Mouse (Mus musculus) intestine, embryonic 15.5 days (tissue): ENCODE results near the gene Slc24a3. TPM values are rescaled to one million over a fixed set of nuclear protein-coding genes. Genes with fewer than 3 reads are reported as not detected.

Experiments
- ATAC-seq: fragments of 200-750 bp; cut with Nextera tagmentation; 2 replicates; pipeline ENCODE4 v1.8.0; 2017; ENCODE audit warnings: moderate TSS enrichment, moderate library complexity
- H3K27ac ChIP-seq: fragments of 300-500 bp; sonication (generic); 2 replicates; pipeline ENCODE4 v1.5.1; 2015; ENCODE audit warnings: mild to moderate bottlenecking, inconsistent platforms
- H3K27me3 ChIP-seq: fragments of 300-500 bp; sonication (generic); replicated peaks from 2 replicates; pipeline ENCODE4 v1.6.1; 2015; ENCODE audit warnings: inconsistent platforms
- H3K36me3 ChIP-seq: fragments of 300-500 bp; sonication (generic); 2 replicates; pipeline ENCODE4 v1.6.1; 2015; ENCODE audit warnings: inconsistent platforms
- H3K4me1 ChIP-seq: fragments of 300-500 bp; sonication (generic); replicated peaks from 2 replicates; pipeline ENCODE4 v1.6.1; 2015; ENCODE audit warnings: inconsistent platforms
- H3K4me2 ChIP-seq: fragments of 300-500 bp; sonication (generic); replicated peaks from 2 replicates; pipeline ENCODE4 v1.6.1; 2015; ENCODE audit warnings: mild to moderate bottlenecking, inconsistent platforms
- H3K4me3 ChIP-seq: fragments of 300-500 bp; sonication (generic); replicated peaks from 2 replicates; pipeline ENCODE4 v1.5.1; 2015; ENCODE audit warnings: inconsistent platforms
- H3K9ac ChIP-seq: fragments of 300-500 bp; sonication (generic); 2 replicates; pipeline ENCODE4 v1.6.1; 2015; ENCODE audit warnings: inconsistent platforms
- H3K9me3 ChIP-seq: fragments of 300-500 bp; sonication (generic); 2 replicates; pipeline ENCODE4 v1.6.1; 2016; ENCODE audit warnings: inconsistent platforms
- WGBS: fragments of 180-500 bp; shearing (Covaris S2); methylation state at CpG from one replicate; pipeline ENCODE4 v1.1.7; 2015; 5-methylcytosine and 5-hydroxymethylcytosine counted together
- polyA plus RNA-seq: library from polyadenylated mRNA; unstranded; fragments of >200 nt; fragmentation: Nextera tagmentation; extraction: Ambion mirVana; gene quantifications from 2 replicates; pipeline ENCODE4 v1.2.1, GENCODE M21; 2015

Gene Slc24a3
- polyA plus RNA-seq, 1 experiment from 2014 or later: 6.9 TPM

DNA sequence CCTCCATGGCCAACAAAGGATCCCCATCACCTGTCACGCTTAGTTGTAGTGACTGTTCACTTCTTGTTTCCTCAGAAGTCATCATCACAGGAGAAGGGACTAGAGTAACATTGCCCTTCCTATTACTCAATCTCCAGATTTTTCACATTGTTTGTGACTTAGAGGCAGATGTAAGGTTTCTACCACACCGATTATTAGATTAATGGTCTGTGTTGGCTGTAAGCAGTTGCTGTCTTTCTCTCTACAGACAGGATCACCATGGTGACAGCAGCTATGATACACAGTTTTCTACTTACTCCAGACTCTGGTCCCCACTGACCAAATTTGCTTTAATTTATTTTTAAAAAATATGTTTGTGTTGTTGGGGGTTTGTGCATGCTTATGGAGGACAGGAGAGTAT is 90.3 kb downstream of the Slc24a3 start:
- Histone ChIP-seq H3K9me3 (no peaks in the 10 kb centered on the region), H3K4me3 (no peak overlapping the region), H3K27me3 (no peaks in the 10 kb centered on the region), H3K4me1 (0 out of 2 replicates have a peak, but pooled peaks cover 6% of the 10 kb centered on the region), H3K9ac (no peak overlapping the region), H3K27ac (no peak overlapping the region), H3K36me3 (no peaks in the 10 kb centered on the region), H3K4me2 (no peak overlapping the region)
- 77% methylated on average over 2 of the region's 2 CpGs for WGBS
- no peak for ATAC-seq

DNA sequence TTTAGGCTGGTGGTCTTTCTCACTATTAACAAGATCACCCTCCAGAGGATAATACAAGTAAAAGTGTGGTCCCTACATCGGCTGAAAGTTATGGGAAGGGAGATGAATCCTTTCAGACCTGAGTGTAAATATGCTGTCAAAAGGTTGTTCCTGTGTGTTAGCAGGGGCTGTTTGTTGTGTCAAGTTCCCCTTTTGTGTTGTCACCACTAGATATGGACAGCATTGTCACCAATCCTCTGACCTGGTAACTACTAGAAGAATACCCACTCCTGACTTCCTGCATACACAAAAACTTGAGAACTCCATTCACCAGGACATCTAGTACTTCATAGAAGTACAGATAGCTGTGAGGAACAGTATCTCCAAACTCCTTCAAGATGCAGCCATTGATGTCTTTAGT is 93.0 kb downstream of the Slc24a3 start:
- H3K36me3 ChIP-seq: no peaks in the 10 kb centered on the region
- no peak overlapping the region for H3K4me3 ChIP-seq
- no peak for ATAC-seq
- H3K4me1 ChIP-seq: 0 out of 2 replicates have a peak, but pooled peaks cover 6% of the 10 kb centered on the region
- WGBS: 79% methylated on average over 1 of the region's 1 CpGs
- H3K27ac ChIP-seq: no peak overlapping the region
- H3K9ac ChIP-seq: no peak overlapping the region
- no peaks in the 10 kb centered on the region for H3K9me3 ChIP-seq
- H3K27me3 ChIP-seq: no peaks in the 10 kb centered on the region
- no peak overlapping the region for H3K4me2 ChIP-seq

- Histone ChIP-seq H3K4me1 (no peaks in the 10 kb centered on the region), H3K27me3 (no peaks in the 10 kb centered on the region), H3K9ac (no peak overlapping the region), H3K9me3 (no peaks in the 10 kb centered on the region), H3K4me2 (no peak overlapping the region), H3K4me3 (no peak overlapping the region), H3K36me3 (no peaks in the 10 kb centered on the region), H3K27ac (no peak overlapping the region)
- no peak for ATAC-seq
- 81% methylated on average over 1 of the region's 1 CpGs for WGBS
Observed at GRCm38 (mm10) chr2:145262153-145262552, 94.6 kb downstream of the Slc24a3 start.

GRCm38 (mm10) chr2:145266723-145267122 is 99.2 kb downstream of the Slc24a3 start:
- no peak overlapping the region for H3K4me2 ChIP-seq
- H3K36me3 ChIP-seq: no peaks in the 10 kb centered on the region
- no peaks in the 10 kb centered on the region for H3K9me3 ChIP-seq
- no peaks in the 10 kb centered on the region for H3K4me1 ChIP-seq
- 53% methylated on average over 1 of the region's 1 CpGs for whole genome bisulfite sequencing
- H3K27ac ChIP-seq: no peak overlapping the region
- H3K4me3 ChIP-seq: no peak overlapping the region
- no peak overlapping the region for H3K9ac ChIP-seq
- no peaks in the 10 kb centered on the region for H3K27me3 ChIP-seq
- ATAC-seq: no peak

- ATAC-seq: no peak
- H3K4me1 ChIP-seq: no peaks in the 10 kb centered on the region
- no peaks in the 10 kb centered on the region for H3K9me3 ChIP-seq
- no peak overlapping the region for H3K4me3 ChIP-seq
- no peaks in the 10 kb centered on the region for H3K36me3 ChIP-seq
- H3K9ac ChIP-seq: no peak overlapping the region
- no peaks in the 10 kb centered on the region for H3K27me3 ChIP-seq
- H3K27ac ChIP-seq: no peak overlapping the region
- H3K4me2 ChIP-seq: no peak overlapping the region
Observed at GRCm38 (mm10) chr2:145268971-145269370, 101.4 kb downstream of the Slc24a3 start.

DNA sequence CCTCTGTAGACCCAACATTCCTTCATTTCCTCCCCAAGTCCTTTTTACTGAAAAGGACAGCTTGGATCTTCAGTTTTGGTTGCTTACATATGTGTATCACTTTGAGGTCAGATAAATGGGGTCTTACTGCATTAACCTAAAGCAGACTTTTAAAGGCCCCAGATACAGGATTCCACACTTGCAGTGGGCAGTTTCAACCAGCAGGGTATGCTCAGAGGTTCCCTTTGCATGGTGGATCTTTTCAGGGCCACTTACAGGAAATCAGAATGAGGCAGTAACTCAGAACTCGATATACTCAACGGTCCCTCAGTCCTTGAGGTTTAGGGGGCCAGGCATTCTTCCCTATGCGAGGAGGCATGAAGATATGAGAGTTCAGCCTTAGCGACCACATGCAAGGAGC is 101.9 kb downstream of the Slc24a3 start:
- WGBS: 81% methylated on average over 4 of the region's 4 CpGs
- no peak for ATAC-seq

DNA sequence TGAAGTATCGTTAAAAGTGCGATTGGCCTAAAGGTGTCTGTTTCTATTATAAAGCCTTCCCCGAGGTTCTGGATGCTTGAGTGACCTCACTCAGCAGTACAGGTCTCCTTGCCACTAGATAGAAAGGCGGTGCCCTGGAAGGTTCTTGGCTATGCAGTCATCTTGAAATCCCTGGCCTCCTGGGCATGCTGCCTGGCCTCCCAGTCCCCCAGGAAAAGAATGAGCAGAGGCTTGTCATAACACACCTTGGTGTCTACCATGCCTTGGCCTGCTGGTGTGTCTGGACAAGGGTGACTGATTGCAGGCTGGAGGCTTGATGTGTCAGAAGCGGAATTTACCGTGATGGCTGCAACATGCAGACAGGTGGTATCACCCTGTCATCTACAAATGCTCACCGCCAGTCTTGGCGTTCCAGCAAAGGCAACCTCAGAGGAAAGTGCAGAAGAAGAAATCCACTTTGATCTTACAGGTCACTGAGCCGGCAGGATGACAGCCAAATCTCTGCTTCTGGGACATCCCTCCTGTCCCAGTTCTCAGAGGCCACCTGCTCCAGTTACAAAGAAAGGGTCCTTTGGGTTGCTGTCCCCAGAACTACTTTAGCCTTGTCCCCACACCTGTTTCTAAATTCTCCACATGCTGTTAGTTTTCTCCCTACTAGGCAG is 106.6 kb downstream of the Slc24a3 start:
- no peak for ATAC-seq
- Histone ChIP-seq H3K36me3 (no peaks in the 10 kb centered on the region), H3K9me3 (no peaks in the 10 kb centered on the region), H3K4me1 (no peaks in the 10 kb centered on the region), H3K4me3 (no peak overlapping the region), H3K27ac (no peak overlapping the region), H3K9ac (no peak overlapping the region), H3K27me3 (no peaks in the 10 kb centered on the region), H3K4me2 (no peak overlapping the region)
- WGBS: 87% methylated on average over 9 of the region's 9 CpGs

More for the DNA sequence above, 101.9 kb downstream of the Slc24a3 start:
- Histone ChIP-seq H3K36me3 (no peaks in the 10 kb centered on the region), H3K27me3 (no peaks in the 10 kb centered on the region), H3K9me3 (no peaks in the 10 kb centered on the region), H3K4me3 (no peak overlapping the region), H3K4me1 (no peaks in the 10 kb centered on the region), H3K9ac (no peak overlapping the region), H3K27ac (no peak overlapping the region), H3K4me2 (no peak overlapping the region)

DNA sequence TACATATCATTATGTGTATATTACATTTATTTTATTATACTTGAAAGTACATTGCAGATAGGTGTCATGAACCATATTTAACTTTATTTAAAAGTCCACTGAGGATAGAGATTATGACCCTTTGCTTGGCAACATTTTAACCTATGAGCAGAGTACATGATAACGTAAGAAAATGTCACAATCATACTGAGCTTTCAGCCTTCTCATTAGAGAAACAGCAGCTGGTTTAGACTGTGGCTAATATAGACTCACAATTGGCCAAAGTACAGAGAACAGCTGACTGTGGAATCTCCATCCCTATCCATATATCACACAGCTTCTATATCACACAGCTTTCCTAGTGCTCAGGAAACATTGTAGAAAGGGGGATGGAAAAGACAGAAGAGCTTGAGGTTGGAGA is 111.8 kb downstream of the Slc24a3 start:
- Histone ChIP-seq H3K9me3 (no peaks in the 10 kb centered on the region), H3K4me3 (no peak overlapping the region), H3K27me3 (no peaks in the 10 kb centered on the region), H3K4me2 (no peak overlapping the region), H3K4me1 (no peaks in the 10 kb centered on the region), H3K36me3 (no peaks in the 10 kb centered on the region), H3K27ac (no peak overlapping the region), H3K9ac (no peak overlapping the region)
- WGBS: 64% methylated on average over 1 of the region's 1 CpGs
- ATAC-seq: no peak

GRCm38 (mm10) chr2:145283746-145284145 is 116.2 kb downstream of the Slc24a3 start:
- H3K4me3 ChIP-seq: no peak overlapping the region
- no peak overlapping the region for H3K27ac ChIP-seq
- H3K4me1 ChIP-seq: no peaks in the 10 kb centered on the region
- H3K36me3 ChIP-seq: no peaks in the 10 kb centered on the region
- no peaks in the 10 kb centered on the region for H3K9me3 ChIP-seq
- no peak overlapping the region for H3K4me2 ChIP-seq
- no peak for ATAC-seq
- whole genome bisulfite sequencing: 44% methylated on average over 2 of the region's 2 CpGs
- H3K9ac ChIP-seq: no peak overlapping the region
- no peaks in the 10 kb centered on the region for H3K27me3 ChIP-seq

DNA sequence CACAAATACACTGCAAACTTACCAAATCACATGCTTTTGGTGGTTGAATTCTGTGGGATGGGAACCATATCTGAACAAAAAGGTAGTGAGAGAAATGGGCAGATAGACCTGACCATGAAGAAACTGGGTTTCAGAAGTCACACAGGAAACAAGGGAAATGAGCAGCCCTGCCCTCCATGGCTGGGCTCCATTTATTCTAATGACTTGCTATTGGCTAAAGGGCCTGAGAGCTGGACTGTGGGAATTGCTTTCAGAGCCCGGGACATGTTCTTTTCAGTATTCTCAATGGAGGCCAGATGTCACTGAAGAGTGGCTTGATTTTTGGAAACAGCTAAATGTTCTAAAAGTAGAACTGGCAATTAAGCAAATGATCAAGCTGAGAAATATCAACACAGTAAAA is 120.9 kb downstream of the Slc24a3 start:
- H3K4me2 ChIP-seq: no peak overlapping the region
- no peak overlapping the region for H3K9ac ChIP-seq
- H3K4me3 ChIP-seq: no peak overlapping the region
- H3K27ac ChIP-seq: no peak overlapping the region
- no peaks in the 10 kb centered on the region for H3K4me1 ChIP-seq
- no peaks in the 10 kb centered on the region for H3K27me3 ChIP-seq
- 83% methylated on average over 1 of the region's 1 CpGs for WGBS
- H3K36me3 ChIP-seq: no peaks in the 10 kb centered on the region
- no peaks in the 10 kb centered on the region for H3K9me3 ChIP-seq
- no peak for ATAC-seq

- no peak overlapping the region for H3K9ac ChIP-seq
- H3K9me3 ChIP-seq: no peaks in the 10 kb centered on the region
- H3K27me3 ChIP-seq: no peaks in the 10 kb centered on the region
- 20% methylated on average over 2 of the region's 2 CpGs for WGBS
- H3K4me2 ChIP-seq: no peak overlapping the region
- no peak overlapping the region for H3K4me3 ChIP-seq
- no peaks in the 10 kb centered on the region for H3K4me1 ChIP-seq
- no peak for ATAC-seq
- no peak overlapping the region for H3K27ac ChIP-seq
- H3K36me3 ChIP-seq: no peaks in the 10 kb centered on the region
Observed at GRCm38 (mm10) chr2:145291473-145291872, 123.9 kb downstream of the Slc24a3 start.

DNA sequence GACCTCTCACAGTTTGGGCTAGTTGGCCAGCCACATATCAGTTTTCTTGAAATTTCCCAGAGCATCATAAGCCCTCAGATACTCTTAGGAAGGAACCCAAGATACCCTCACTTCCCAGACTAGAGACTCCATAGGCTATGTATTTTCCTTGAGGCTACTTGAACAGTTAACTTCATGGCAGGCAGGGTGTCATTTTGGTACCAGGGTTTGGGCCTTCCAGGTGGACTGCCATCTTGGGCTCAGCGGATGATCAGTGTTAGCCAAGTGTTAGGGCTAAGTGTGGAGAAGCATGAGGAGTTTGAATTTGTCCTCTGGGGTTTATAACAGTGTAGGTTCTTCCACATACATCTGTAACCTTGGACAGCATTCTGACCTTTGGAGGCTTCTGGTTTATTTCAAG is 124.6 kb downstream of the Slc24a3 start:
- H3K36me3 ChIP-seq: no peaks in the 10 kb centered on the region
- H3K4me2 ChIP-seq: no peak overlapping the region
- no peak for ATAC-seq
- no peaks in the 10 kb centered on the region for H3K27me3 ChIP-seq
- no peaks in the 10 kb centered on the region for H3K4me1 ChIP-seq
- WGBS: 74% methylated on average over 1 of the region's 1 CpGs
- no peak overlapping the region for H3K27ac ChIP-seq
- no peaks in the 10 kb centered on the region for H3K9me3 ChIP-seq
- H3K4me3 ChIP-seq: no peak overlapping the region
- H3K9ac ChIP-seq: no peak overlapping the region

- Histone ChIP-seq H3K27me3 (no peaks in the 10 kb centered on the region), H3K27ac (no peak overlapping the region), H3K36me3 (no peaks in the 10 kb centered on the region), H3K9ac (no peak overlapping the region), H3K4me1 (no peaks in the 10 kb centered on the region), H3K9me3 (no peaks in the 10 kb centered on the region), H3K4me2 (no peak overlapping the region), H3K4me3 (no peak overlapping the region)
- no peak for ATAC-seq
- WGBS: 6% methylated on average over 1 of the region's 1 CpGs
Observed at GRCm38 (mm10) chr2:145292816-145293215, 125.3 kb downstream of the Slc24a3 start.
